Mouse (Mus musculus) B cell, adult 2 months (primary cell): ENCODE results near the gene Mag.
"Not testable (repeated sequence)": the region's sequence is repeated elsewhere in the genome, so short reads cannot be mapped to it uniquely, and the experiment has no call there.

Experiments used
- DNase-seq, 2 experiments: peaks; one replicate each; pipeline ENCODE4 v3.0.0; 2022

Gene Mag

DNA sequence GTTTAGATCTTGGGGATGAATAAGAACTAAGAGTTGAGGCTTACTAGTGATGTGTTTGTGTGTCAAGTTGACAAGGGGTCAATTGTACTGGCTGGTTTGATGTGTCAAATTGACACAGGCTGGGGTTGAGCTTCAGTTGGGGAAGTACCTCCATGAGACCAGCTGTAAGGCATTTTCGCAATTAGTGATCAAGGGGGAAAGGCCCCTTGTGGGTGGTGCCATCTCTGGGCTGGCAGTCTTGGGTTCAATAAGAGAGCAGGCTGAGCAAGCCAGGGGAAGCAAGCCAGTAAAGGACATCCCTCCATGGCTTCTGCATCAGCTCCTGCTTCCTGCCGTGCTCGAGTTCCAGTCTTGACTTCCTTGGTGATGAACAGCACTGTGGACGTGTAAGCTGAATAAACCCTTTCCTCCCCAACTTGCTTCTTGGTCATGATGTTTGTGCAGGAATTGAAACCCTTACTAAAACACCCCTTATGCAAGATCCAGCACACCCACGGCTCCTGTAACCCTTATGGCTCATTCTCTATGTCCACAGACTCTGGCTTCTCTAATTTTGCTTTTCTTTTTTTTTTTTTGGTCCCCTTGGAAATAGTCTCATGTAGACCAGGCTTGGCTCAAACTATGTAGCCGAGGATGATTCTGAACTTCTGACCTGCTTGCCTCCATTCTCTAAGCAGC, 20.9 kb upstream of the Mag start:
- DNase-seq, result not testable (repeated sequence)

DNA sequence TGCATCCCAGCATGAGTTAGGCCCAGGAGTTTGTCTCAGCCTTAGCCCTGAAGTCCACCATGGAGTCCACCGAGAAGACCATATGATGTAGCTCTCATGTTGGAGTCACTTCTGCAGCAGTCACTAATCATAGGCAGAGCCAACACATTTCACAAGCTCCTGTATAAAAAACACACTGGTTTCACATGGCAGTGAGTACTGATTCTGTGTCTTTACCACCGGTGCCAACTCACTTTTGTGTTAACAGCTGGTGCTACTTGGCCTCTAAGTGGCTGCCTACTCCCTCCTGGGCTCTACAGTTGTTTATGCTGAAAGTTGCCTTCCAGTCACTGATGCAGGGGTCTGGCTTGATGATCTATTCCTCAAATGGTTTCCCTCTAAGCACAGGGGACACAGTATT, 9.9 kb upstream of the Mag start, which contains the start of gene Hamp2:
TSS of gene Hamp2 (minus strand) at position 101 of the 400 bp plus-strand sequence.
- DNase-seq, result not testable (repeated sequence)

DNA sequence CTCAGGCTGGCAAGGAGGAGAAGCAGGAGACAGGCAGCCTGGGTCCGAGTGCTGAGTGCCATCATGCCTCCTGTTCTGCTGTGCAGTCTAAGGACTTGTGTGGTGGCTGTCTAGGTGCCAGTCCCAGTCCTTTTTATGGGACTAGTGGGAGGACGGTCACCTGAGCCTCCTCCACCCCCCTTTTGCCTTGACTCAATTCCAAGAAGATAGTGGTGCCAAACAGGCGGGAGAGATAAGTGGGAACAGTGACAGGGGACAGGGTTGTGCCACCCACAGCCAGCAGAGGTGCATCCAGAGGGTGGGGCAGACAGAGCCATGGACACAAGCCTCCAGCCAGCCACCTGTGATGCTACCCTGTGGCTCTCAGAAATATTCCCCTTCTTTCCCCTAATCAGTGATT, 9.4 kb upstream of the Mag start:
- DNase-seq, result no peak

DNA sequence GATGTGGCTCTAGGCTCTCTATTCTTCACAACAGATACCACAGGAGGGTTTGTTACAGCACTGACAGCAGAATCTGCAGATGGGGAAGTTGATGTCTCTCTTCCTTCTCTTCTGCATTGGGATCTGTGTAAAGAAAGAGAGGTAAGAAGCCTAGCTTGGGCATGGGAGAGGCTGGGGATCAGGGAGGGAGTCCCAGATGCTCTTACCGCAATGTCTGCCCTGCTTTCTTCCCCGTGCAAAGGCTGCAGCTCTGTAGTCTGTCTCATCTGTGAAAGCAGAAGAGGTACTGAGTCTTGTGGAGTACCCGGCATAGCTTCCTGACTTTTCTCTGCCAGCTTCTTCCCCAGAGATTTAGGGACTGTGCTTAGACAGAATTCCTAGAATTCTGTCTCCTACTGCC, 7.8 kb upstream of the Mag start:
- DNase-seq, result not testable (repeated sequence)

DNA sequence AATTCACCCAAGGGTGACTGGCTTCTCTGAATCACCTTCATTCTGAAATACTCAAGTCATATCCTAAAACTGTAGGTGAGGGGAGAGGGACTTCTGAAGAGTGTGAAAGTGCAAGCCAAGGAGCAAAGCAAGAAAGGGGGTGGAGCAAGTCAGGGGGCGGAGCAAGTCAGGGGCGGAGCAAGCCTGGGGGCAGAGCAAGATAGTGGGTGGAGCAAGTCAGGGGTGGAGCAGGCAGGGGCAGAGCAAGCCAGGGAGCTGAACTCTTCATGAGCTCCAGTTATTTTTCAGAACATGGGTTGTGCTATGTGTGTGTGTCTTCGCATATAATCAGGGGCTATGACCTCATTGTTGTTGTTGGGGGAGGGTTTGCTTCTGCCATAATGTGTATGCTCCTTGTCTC, 5.5 kb upstream of the Mag start:
- peak; percentile 57 to 58 for DNase-seq

DNA sequence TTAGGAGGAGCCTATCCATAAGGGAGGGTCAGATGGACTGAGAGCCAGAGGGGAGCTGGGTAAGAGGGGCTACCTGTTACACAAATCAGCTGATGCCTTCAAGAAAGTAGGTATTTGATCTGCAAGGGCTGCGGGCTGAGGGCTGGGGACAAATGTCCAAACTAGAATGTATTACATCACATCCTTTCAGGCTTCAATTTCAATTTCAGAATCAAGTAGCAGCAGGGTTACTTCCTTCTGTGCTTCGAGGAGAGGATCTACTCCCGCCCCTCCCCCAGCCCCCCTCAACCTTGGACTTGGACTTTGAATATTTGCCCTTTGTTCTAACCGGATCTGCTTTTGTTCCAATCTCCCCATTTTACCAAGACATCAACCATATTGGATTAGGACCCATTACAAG, 2.5 kb upstream of the Mag start:
- no peak for DNase-seq

DNA sequence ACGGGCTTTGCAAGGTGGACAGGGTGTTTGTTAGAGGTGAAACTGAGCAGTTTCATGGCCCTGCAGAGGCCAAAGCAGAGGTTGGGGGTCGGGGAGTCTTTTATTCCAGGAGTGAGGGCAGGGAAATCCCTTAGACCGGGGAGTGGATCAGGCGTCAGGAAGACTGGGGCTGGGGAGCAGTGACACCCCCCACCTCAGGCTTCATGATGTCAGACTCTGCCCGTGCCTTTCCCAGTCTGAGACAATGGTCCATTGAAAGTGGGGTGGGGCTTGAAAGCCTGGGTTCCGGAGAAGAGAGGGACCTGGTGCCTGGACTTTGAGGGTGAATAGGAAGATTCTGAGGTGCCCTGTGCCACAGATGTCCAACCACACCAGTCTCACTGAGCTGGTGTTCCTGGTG, 2.0 kb upstream of the Mag start:
- DNase-seq, result no peak

DNA sequence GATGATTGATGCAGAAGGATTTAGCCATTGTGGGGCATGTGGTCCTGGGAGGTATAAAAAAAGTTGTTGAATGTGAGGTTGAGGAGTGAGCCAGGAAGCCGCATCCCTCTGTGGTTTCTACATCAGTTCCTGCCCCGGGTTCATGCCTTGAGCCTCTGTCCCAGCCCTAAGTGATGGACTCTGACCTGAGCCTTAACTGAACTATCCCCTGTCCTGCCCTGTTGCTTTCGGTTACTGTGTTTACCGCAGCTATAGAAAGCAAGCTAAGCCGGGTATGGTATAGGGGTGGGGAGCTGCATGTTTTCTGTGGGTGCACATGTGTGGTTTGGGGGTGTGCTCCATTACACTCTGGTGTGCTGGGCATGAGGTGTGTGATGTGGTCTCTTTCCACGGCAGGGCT, 4.9 kb downstream of the Mag start:
- DNase-seq, result no peak

DNA sequence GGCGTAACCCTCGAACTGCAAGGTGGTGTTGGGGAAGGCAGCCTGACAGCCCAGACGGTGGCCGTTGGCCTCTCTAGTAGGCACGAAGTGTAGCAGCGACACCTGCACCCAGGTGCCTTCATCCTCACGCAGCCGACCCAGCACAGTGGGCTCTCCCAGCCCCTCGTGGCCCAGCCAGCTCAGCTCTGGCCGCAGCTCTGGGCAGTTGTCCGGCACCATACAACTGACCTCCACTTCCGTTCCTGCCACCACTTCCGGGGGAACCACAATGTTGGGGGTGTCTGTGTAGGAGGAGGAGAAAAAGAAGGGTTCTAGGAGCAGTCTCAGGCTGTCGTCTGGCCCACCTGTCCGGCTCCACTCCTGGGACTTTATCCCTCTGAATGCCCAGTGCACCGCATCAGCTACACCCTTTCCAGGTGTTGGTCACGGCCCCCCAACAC, 5.7 kb downstream of the Mag start:
- DNase-seq, result no peak

DNA sequence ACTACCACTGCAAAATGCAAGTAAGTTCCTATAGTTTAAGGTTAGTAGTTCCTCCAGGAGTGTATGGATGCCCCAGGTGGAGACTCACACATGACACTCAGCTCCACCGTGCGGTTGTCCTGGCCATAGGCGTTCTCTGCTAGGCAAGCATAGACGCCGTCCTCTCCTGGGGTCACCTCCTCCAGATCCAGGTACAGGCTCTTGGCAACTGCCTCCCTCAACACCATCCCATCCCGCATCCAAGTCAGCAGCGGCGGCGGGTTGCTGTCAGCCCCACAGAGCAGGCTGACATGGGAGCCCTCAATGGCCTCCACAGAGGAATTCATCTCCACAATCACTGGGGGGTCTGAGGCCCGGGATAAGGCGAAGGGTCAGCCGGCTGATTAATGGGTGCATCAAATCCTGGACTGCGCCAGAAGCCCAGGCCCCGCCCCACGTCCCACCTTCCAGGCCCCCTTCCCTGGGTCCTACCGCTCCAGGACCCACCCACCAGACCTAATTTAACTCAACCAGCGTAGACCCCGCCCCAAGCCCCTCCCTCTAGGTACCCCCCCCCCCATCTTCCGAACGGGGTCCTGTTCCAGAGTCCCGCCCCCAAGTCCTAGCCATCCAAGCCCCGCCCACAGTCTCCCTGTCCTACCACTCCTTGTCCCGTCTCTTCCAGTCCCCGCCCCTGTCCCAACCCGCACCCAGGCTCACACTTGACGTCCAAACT, 6.2 kb downstream of the Mag start:
- DNase-seq, result no peak

DNA sequence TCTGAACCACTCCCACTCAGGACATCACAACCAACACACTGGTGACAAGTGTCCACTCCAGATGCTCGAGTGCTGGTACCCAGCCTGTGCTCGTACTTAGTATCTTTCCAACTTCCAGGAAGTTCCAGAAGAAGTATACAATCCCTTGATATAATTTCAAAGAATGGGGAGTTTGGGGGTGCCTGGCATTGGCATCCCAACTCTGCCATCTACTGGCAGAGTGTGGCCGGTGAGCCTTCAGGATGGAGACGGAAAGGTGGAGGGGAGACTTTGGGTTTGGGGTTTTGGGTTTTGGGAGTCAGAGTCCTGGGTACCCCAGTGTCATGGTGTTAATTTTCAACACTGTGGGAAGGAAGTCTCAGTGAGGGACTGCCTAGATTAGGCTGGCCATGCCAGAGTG, 10.6 kb downstream of the Mag start:
- DNase-seq, result peak; percentile 72 to 73

DNA sequence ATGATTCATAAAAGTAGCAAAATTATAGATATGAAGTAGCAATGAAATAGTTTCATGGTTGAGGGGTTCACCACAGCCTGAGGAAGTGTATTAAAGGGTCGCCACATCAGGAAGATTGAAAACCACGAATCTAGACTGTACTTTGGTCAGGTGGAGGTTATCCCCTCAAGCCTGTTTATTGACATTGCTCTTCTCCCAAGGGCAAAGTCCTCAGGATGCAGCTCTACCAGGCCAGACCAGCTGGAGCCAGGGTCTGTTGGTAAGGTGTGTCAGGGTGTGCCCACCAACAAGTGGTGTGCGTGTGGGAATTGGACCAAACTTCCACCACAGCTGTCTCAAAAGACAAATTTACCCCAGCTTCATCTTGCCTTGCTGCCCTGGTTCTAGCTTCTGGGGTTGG, 19.5 kb downstream of the Mag start:
- no peak for DNase-seq

DNA sequence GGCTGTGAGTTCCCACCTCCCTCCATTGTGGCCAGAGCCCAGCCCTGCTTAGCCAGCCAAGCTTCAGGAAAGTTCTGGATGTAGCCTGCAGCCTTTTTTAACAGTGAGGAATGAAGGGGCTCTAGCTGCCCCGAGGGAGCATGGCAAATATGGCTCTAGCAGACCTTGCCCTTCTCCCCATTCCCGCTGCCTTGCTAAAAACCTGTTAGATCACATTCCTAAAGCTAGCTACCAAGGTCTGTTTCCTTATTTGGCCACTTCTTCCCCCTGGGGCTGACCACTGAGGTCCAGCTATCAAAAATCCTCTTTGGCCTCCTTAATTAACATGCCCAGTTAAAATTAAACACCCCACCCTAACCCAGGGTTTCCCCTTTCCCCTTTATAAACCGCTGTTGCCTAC, 22.2 kb downstream of the Mag start:
- no peak for DNase-seq

DNA sequence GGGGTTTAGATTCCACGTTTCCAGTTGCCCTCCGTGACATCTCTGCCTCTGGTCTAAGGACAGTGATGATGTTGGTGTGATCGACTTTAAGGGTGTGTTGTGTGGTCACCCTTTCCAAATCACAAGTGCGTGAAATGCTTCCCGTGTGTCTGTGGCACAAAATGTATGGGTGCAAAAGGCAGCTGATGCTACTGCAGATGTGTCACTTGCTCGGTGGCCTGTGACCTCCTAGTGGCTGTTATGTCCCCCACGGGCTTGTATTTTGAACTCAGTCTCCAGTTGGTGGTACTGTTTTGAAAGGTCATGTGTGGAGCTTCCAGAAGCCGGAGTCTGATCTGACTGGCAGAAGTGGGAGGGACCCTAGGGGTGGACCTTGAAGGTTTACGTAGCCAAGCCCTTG, 22.9 kb downstream of the Mag start:
- DNase-seq, result peak; percentile 43 to 57

DNA sequence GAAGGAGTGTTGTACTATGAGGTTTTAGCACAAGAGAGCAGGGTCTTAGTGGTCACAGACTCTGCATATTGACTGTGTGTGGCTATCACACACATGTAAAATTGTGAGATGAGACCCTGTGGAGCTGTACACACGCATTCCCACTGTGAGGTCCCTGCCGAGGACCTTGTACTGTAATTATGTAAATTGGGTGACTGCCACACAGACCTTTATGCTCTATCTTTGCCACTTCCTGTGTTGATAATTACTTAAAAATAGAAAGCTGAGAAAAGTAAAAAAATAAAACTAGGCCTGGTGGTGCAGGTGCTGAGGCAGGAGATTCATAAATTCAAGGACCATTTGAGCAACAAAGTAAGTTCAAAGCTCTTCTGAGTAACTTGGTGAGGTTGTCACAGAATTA, 24.0 kb downstream of the Mag start:
- DNase-seq, result peak; percentile 31 to 41

DNA sequence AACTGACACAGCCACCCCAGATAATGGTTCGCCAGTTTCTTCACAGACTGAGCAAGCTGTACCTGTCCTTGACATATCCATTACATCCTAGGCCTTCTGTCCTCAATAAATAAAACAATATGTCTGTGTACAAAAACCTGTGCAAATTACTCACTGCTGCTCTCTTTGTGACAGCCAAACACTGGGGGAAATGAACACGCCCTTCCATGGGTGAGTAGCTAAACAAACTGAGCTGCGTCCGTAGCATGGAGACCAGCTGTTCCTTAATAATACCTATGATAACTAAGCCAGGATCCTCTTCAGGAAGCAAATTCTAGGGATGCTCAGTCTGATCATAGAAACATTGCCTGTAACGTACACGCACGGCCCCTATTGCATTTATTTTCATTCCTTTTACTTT, 25.9 kb downstream of the Mag start:
- DNase-seq, result no peak

DNA sequence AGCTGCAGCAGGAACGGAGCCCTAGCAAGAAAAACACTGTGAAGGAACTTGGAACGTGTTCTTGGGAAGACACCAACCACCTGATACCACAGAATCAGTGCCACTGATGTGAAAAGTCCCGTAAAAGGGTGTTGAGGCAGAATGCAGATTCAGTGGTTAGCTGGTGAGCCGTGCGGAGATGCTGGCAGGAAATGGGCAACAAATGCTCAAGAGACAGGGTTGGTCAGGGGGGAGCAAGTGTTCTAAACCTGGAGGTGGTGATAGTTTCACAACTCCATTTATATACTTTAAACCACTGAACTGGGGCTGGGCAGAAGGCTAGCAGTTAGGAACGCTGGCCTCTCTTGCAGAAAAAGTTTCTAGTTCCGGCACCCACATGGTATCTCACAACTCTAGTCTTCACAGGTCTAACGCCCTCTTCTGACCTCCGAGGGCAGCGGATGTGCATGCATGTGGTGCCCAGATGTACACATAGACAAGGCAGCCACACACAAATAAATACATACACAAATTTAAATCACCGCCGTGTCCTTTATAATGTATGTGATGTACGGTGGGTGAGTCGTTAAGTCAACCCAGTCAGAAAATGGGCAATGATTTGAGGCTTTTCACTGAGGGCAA, 27.0 kb downstream of the Mag start:
- DNase-seq, result peak; percentile 78 to 83

DNA sequence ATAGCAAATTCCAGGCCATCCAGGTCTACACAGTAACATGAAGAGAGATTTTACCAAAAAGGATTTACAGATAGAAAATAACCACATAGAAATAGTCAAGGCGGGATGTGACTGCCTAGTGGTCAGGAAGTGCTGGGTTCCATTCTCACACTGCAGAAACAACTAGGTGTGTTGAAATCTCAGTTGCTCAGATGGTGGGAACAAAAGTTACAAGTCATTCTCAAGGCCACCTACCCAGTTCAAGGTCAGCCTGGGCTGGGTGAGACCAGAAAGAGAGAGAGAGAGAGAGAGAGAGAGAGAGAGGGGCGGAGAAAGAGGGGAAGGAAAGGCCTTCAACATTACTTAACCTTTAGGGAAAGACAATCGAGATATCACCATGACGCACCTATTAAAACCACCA, 27.8 kb downstream of the Mag start:
- DNase-seq, result no peak

DNA sequence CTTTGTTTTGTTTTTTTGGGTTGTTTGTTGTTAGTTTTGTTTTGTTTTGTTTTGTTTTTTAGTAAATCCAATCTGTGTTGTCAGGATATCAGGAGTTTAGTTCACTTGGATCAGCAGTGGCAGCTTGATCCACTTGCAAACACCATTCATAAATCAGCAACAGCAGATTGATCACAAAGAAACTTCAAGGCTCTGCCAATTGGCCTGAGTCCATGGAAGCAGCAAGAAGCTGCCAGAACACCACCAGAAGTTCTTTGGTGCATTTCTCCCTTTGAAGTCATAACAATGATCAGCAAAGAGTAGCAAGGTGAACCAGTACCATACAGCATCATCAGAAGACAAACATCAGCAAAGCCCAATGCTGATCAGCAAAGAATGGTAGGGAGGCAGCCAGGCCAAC, 30.6 kb downstream of the Mag start:
- DNase-seq, result no peak

DNA sequence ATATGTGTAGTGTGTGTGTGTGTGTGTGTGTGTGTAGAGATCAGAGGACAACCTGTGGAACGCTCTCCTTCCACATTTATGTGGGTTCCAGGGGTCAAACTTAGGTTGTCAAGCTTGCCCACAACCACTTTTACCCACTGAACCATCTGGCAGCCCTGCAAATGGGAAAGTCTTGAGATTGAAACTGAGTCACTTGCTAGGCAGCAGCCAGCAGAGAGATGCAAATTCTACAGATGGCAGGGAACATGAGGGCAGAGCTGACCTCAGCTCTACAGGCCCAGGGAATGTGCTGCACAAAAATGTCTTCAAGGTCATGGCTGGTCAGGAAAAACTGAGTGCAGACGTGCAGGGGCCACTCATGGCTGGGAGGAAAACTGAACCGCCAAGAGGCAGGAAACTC, 33.3 kb downstream of the Mag start:
- DNase-seq, result no peak

DNA sequence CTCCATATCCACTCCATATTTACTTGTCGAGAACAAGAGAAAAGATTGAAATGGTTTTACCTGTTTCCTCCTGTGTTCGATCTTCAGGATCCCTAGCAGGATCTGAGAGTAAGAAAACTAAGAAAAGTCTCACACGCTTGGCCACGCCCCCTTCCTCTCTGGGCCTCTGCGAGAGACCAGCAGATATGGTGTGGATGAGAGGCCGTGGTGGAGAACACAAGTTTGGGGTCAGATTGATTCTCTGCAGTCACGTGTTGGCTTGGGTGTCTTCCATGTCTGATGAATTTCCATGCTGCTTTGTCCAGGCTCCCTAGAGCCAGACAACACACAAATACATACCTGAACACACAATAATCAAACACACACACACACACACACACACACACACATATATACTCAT, 34.5 kb downstream of the Mag start, which contains the start of gene Cd22:
TSS of gene Cd22 (minus strand) at position 167 of the 400 bp plus-strand sequence.
- peak; percentile 66 to 72 for DNase-seq

DNA sequence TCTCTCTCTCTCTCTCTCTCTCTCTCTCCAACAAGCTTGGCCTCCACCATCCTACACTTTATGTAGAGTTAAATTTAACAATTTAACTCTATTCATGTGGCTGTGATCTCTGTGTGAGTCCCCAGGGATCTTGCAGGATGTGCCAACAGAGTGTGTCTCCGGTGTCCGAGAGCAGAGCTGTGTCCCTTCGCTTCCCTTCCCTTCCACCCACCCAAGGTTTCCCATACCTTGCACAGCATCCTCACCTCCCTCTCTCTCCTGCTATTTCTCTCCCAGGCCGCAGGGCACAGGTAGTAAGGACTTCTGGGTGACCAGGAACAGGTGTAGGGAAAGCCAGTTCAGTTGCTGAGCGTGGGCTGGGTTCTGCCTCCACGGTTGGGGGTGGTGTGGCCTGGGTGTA, 35.7 kb downstream of the Mag start:
- DNase-seq, result peak; percentile 61 to 64

DNA sequence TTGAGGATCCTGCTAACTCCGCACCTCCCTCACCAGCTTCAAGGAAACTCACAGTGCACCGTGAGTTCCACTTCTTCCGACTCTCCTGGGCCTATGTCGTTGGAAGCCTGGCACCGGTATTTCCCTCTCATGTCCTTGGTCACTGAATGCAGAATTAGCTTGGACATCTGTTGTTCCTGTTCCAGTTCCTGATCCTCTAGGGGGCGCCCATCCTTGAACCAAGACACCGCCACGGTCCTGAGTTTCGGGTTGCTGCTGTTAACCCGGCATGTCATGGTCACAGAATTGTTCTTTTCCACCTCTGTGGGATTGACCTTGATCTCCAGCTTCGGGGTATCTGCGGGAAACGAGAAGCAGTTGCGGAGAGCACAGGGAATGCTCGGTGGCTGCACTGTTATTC, 41.6 kb downstream of the Mag start:
- peak; percentile 86 to 87 for DNase-seq

DNA sequence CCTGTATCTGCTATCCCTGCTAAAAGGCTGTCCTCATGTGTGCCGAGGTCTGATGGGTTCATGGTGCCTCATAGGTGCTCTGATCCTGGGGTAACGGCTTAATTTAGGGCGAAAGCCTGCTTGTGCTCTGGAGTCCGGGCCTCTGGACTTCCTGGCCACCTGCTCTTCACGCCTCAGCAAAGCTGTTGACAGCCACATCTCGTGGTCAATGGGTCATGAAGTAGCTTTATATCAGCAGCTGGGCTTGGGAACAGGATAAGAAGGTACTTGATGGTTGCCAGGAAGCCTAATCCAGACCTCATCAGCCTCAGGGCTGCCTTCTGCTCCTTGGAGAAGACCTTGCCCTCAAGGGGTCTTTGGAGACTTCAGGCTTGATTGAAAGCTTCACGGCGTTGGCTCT, 51.3 kb downstream of the Mag start:
- no peak for DNase-seq
